Mouse (Mus musculus) adrenal gland, postnatal 25 days (tissue): Measurements from ENCODE around the gene Gm19345. TPM values are rescaled to one million over a fixed set of nuclear protein-coding genes. Genes with fewer than 3 reads are reported as not detected.

Experiments used
- DNase-seq: peaks from one replicate; pipeline ENCODE4 v3.0.0; 2021; ENCODE audit warnings: mixed read lengths
- total RNA-seq: library from RNA; stranded (reverse); gene quantifications from 2 replicates; pipeline ENCODE4 v1.2.3, GENCODE M21; 2021

Gene Gm19345
- total RNA-seq, 1 experiment from 2014 or later, result 0.55 TPM

DNA sequence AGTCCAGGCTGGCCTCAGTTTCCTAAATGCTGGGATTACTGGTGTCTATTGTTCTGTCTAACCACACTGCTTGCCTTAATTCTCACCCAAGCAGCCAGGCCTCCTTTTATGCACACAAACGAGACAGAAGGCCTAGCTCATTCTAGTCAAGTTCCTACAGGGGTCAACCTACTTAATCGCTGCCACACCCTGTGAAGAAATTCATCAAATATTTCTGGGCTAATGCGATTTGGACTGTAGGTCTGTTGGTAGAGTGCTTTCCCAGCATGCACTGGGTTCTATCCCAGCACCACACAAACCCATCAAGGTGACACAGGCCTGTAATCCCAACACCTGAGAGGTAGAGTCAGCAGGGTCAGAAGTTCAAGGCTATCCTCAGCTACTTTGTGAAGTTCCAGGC, 22.1 kb upstream of the Gm19345 start:
- DNase-seq, result no peak

GRCm38 (mm10) chr7:19830682-19831156, 21.1 kb upstream of the Gm19345 start:
- peak; percentile 95 for DNase-seq

- peak; percentile 45 for DNase-seq
Observed at GRCm38 (mm10) chr7:19831837-19832236, 20.0 kb upstream of the Gm19345 start.

GRCm38 (mm10) chr7:19834055-19834454, 17.7 kb upstream of the Gm19345 start:
- no peak for DNase-seq

DNA sequence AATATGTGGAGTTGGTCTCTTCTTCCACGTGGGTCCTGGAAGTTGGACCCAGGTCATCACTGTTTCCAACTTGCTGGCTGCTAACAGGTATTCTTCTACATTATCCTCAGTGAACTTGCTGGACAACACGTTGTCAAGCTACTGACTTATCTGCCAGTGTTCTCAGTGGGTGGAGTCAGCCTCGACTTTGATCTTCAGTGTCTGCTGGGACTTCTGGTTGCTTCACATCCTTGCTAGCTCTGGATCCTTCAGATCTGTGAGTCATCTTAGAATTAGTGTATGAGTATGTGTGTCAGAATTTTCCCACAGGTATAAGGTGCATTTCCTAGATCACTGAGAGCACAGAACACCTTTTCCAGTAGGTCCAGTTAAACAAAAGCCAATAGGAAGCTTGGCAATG, 15.0 kb upstream of the Gm19345 start:
- DNase-seq, result no peak

- no peak for DNase-seq
Observed at GRCm38 (mm10) chr7:19840371-19840770, 11.4 kb upstream of the Gm19345 start.

- DNase-seq, result no peak
Observed at GRCm38 (mm10) chr7:19840936-19841335, 10.9 kb upstream of the Gm19345 start.

- no peak for DNase-seq
Observed at GRCm38 (mm10) chr7:19841686-19842413, 10.0 kb upstream of the Gm19345 start.

- DNase-seq, result peak; percentile 42
Observed at GRCm38 (mm10) chr7:19842885-19843504, 8.8 kb upstream of the Gm19345 start.

GRCm38 (mm10) chr7:19843561-19843960, 8.2 kb upstream of the Gm19345 start:
- peak; percentile 80 for DNase-seq

GRCm38 (mm10) chr7:19844521-19845171, 7.2 kb upstream of the Gm19345 start:
- no peak for DNase-seq

GRCm38 (mm10) chr7:19853526-19853925, 1.7 kb downstream of the Gm19345 start:
- no peak for DNase-seq

DNA sequence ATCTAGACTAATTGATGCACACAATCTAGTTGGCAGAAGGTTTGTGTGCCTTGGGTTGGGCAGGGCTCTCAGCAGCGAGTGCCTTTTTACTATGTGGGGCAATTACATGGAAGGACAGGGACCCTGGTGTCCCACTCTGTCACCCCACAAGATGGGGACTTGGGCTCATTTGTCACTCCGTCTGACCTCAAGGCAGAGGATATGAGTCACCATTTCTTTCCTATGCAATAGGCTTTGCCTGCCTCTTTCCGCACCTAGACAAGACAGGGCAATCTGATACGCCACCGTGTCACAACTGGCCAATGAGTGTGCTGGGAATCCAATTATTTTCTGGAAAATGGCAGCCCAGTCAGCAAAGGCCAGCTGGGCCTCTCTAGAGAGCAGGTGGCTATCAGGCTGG, 3.9 kb downstream of the Gm19345 start:
- no peak for DNase-seq

- DNase-seq, result no peak
Observed at GRCm38 (mm10) chr7:19856283-19856682, 4.5 kb downstream of the Gm19345 start.

- DNase-seq, result no peak
Observed at GRCm38 (mm10) chr7:19859740-19860139, 7.9 kb downstream of the Gm19345 start.

- DNase-seq, result no peak
Observed at GRCm38 (mm10) chr7:19861199-19861598, 9.4 kb downstream of the Gm19345 start, which contains the start of gene Ceacam16. Gene Ceacam16, minus strand, starts transcription at chr7:19861299.

DNA sequence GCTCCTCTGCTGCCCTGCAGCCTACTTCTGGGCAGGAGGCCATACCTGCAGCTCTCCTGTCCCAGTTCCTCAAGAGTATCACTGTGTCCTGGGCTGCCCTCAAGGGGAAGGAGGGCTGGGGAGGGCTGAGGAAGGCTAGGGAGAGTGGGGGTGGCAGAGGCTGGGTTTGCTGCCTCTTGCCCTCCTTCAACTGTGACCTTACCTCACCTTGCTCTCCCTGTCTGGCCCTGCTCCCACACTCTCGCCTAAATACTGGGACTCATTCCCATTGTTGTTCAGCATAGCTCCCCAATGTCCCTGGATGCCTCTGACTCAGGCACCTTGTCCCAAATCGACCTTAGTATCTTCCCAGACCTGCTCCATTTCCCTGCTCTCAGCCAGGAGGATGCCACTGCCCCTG, 12.4 kb downstream of the Gm19345 start:
- DNase-seq, result no peak

GRCm38 (mm10) chr7:19865246-19866036, 13.6 kb downstream of the Gm19345 start:
- DNase-seq, result no peak

DNA sequence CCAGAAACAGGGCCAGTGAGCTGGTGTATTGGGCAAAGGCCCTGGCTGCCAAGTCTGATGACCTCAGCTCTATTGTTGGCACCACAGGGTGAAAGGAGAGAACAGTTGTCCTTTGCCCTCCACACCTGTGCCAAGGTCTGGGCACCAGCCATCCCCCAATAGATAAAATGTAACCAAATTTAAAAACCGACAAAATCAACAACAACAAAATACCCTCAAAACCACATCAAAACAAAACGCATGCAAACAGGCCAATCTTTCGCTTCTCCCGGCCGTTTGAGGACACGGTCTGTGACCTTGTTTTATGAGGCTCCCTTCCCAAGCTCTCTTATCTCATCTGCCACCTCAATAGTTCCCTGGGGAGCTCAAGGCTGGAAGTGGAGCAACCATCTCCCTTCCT, 14.7 kb downstream of the Gm19345 start:
- DNase-seq, result no peak

DNA sequence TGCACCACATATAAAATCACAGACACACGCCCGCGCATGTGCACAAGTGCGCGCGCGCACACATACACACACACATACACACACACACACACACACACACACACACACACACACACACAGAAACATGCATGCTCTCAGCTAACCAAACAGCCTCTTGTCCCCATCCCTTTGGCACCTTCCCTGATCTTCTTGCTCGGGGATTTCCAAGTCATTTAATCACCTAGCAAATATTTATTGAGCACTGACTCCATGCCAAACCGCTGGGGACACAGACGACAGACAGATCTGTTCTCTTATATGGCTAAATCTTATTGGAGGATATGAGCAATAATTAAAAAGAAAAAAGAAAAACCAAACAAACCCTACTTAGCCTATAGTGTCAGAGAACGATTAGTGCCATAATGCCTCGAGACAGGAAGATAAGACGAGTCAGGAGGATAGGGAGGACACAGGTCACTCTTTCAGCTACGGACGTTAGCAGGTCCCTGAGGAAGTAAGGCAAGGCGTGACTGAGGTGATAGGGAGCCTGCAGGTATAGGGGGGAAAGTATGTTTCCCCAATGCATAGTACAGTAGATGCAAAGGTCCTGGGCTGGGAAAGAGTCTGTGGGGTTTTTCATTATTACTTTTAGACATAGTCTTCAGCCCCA, 16.1 kb downstream of the Gm19345 start:
- DNase-seq, result no peak

- no peak for DNase-seq
Observed at GRCm38 (mm10) chr7:19871137-19871621, 19.4 kb downstream of the Gm19345 start.
